Mouse (Mus musculus): ENCODE data around the gene Hrh1. TPM values are rescaled to one million over a fixed set of nuclear protein-coding genes. Genes with fewer than 3 reads are reported as not detected.

The Hrh1 gene
- polyA plus RNA-seq, 1 experiment from 2014 or later: 0.19 TPM

DNA sequence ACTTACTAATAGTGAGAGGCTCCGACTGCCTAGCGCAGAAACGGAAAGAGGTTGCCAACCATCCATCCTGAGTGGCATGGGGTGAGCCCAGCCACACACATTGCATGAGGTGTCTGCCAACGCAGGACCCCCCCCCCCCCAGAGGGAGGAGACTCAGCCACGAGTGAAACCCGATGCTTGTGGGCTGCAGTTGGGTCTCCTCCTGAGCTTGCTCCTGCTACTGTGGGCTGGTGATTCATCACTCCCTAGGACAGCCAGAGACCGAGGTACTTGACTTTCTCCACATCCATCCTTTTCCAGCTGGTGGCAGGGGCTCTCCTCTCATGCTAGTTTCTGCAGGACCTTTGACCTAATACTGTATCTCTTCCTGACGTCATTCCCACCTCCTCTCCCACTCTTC, 5.9 kb downstream of the Hrh1 start:
- H3K27me3 ChIP-seq (replicated peaks; ENCODE audit: insufficient read depth, low read length): peaks cover 16% of the 10 kb centered on the region
- ATAC-seq (peak; percentile 43; the same call in 1 of the 2 replicates), DNase-seq (ENCODE audit: low spot score) (no peak)
- no peak for TF ChIP-seq CTCF (IDR thresholded peaks at IDR 0.05)
- TF ChIP-seq EP300 (IDR thresholded peaks at IDR 0.05): no peak
- 36% methylated on average over 5 of the region's 8 CpGs for WGBS
- H3K4me3 ChIP-seq (ENCODE audit: low read depth, low read length): no peak overlapping the region
- H3K27ac ChIP-seq (ENCODE audit: low read length): no peak overlapping the region
- no peak overlapping the region for H3K4me2 ChIP-seq (replicated peaks; ENCODE audit: low read depth, low read length)
- no peak overlapping the region for H3K9ac ChIP-seq (replicated peaks; ENCODE audit: low read depth)
- H3K9me3 ChIP-seq (ENCODE audit: low read length): no peaks in the 10 kb centered on the region
- no peaks in the 10 kb centered on the region for H3K36me3 ChIP-seq (ENCODE audit: insufficient read depth, low read length)
- H3K4me1 ChIP-seq (ENCODE audit: insufficient read depth, low read depth, low read length): no peaks in the 10 kb centered on the region

DNA sequence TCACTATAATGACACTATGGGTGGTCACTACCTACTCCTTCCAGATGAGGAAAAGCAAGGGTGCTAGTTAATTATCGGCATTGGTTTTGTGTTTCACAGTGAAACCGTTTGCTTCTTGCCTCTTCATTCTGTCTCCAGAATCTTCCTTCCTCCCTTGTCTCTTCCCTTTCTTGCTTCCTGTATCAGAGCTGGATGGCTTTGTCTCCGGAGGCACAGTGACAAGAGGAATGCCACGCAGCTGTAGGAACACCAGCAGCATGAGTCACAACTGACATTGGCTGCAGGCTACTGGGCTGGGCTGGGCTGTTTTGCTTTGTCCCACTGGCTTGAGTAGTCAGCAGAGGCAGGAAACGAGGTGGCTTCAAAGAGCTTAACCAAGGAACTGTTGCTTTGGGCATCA, 6.4 kb downstream of the Hrh1 start:
- Histone ChIP-seq H3K27me3 (replicated peaks; ENCODE audit: insufficient read depth, low read length) (peaks cover 11% of the 10 kb centered on the region), H3K4me1 (ENCODE audit: insufficient read depth, low read depth, low read length) (no peaks in the 10 kb centered on the region), H3K36me3 (ENCODE audit: insufficient read depth, low read length) (no peaks in the 10 kb centered on the region), H3K9me3 (ENCODE audit: low read length) (no peaks in the 10 kb centered on the region), H3K4me3 (ENCODE audit: low read depth, low read length) (no peak overlapping the region), H3K27ac (ENCODE audit: low read length) (no peak overlapping the region), H3K4me2 (replicated peaks; ENCODE audit: low read depth, low read length) (no peak overlapping the region), H3K9ac (replicated peaks; ENCODE audit: low read depth) (no peak overlapping the region)
- ATAC-seq (peak; percentile 53; the same call in 1 of the 2 replicates), DNase-seq (ENCODE audit: low spot score) (peak; percentile 22)
- 28% methylated on average over 5 of the region's 5 CpGs for WGBS
- no peak for TF ChIP-seq EP300 (IDR thresholded peaks at IDR 0.05)
- TF ChIP-seq CTCF (IDR thresholded peaks at IDR 0.05): no peak

DNA sequence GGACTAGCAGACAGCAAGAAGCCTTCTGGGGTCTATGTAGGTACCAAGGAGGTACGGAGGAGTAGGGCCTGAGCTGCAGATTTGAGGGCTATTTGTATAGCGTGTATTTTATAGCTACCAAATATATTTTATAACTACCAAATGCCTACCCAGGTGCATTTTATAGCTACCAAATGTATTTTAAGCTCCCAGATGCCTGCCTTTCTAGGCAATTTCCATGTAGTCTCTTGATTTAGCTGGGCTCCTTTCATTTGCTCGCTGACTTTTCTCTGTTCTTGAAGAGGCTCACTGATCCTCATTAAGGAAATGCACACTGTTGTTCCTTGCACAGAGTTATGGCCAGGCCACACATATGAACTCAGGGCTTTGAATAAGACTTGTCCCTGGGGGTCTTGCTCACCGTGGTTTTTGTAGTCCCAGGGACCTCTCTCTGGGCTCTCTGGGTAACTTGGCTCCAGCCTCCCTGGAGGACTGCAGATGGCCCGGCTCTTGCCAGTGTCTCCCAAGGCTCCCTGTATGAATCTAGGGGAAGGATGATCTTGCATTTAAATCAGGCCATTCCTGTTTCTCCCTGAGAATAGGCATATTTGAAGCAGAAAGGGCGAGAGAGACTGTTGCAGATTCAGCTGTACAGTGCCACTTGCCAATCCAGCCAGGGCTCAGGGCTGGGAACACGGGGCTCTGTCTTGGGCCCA, 7.2 kb downstream of the Hrh1 start:
- no peak for ATAC-seq
- Histone ChIP-seq H3K36me3 (ENCODE audit: insufficient read depth, low read length) (no peaks in the 10 kb centered on the region), H3K4me3 (ENCODE audit: low read depth, low read length) (no peak overlapping the region), H3K27ac (ENCODE audit: low read length) (no peak overlapping the region), H3K4me1 (ENCODE audit: insufficient read depth, low read depth, low read length) (no peaks in the 10 kb centered on the region), H3K27me3 (replicated peaks; ENCODE audit: insufficient read depth, low read length) (peaks cover 3% of the 10 kb centered on the region; the same call in 1 of the 2 replicates), H3K9ac (replicated peaks; ENCODE audit: low read depth) (no peak overlapping the region), H3K9me3 (ENCODE audit: low read length) (no peaks in the 10 kb centered on the region), H3K4me2 (replicated peaks; ENCODE audit: low read depth, low read length) (no peak overlapping the region)
- TF ChIP-seq CTCF (IDR thresholded peaks at IDR 0.05) (no peak), EP300 (IDR thresholded peaks at IDR 0.05) (no peak)
- 78% methylated on average over 7 of the region's 7 CpGs for WGBS
- DNase-seq (ENCODE audit: low spot score): no peak

DNA sequence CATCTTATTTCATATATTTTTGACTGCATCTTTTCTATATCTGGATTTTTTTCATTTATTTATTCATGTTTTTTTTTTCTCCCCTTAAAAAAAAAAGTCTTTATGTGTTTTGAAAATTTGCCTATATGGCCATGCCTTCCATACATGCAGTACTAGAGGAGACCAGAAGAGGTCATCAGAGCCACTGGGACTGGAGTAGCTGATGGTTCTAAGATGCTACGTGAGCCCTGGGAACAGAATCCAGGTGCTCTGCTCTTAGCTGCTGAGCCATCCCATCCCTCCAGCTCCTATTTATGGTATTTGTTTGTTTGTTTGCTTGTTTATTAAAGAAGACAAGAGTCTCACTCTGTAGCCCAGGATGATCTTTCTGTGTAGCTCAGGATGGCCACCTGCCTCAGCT, 8.9 kb downstream of the Hrh1 start:
- DNase-seq (ENCODE audit: low spot score): no peak
- H3K9ac ChIP-seq (replicated peaks; ENCODE audit: low read depth): no peak overlapping the region
- H3K27me3 ChIP-seq (replicated peaks; ENCODE audit: insufficient read depth, low read length): no peaks in the 10 kb centered on the region
- H3K36me3 ChIP-seq (ENCODE audit: insufficient read depth, low read length): no peaks in the 10 kb centered on the region
- ATAC-seq: no peak
- H3K4me1 ChIP-seq (ENCODE audit: insufficient read depth, low read depth, low read length): no peaks in the 10 kb centered on the region
- TF ChIP-seq CTCF (IDR thresholded peaks at IDR 0.05): peak; percentile 70
- no peak for TF ChIP-seq EP300 (IDR thresholded peaks at IDR 0.05)
- H3K4me3 ChIP-seq (ENCODE audit: low read depth, low read length): no peak overlapping the region
- 44% methylated on average over 1 of the region's 1 CpGs for WGBS
- H3K9me3 ChIP-seq (ENCODE audit: low read length): no peaks in the 10 kb centered on the region
- no peak overlapping the region for H3K27ac ChIP-seq (ENCODE audit: low read length)
- no peak overlapping the region for H3K4me2 ChIP-seq (replicated peaks; ENCODE audit: low read depth, low read length)

DNA sequence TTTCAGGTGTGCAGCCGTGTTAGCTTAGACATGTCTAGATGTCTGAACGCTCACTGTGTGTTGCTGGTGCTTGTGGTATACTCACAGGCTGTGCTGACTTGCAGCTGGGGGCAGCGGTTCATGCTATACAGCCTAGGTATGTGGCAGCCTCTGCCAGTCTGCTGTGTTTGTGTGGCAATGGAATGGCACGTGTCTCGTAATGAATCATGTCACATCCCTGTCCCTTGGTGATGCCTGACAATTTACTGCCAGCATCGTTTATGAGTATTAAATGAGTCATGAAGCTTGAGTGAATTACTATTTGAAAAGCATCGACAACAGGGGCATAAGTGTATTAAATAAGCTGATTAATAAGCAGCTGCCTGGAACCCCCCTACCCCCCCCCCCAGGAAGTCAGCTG, 9.3 kb downstream of the Hrh1 start:
- WGBS: 89% methylated on average over 7 of the region's 7 CpGs

DNA sequence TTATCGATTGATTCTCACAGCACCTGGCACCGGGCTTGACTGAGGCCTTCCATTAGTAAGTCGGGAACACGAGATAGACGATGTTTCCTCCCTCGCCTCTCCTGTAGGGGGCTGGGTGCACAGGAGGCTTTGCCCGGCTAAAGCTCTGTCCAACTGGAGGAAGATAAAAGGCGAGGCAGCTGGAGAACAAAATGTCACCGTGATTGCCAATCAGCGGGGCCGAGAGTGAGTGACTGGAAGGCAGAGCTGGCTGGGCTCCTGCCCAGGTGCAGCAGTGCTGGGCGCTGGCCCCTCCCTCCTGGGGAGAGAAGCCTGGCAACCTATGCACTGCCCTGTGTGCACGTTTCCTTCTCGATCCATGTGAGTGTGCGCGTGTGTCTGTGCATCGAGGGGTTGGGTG, 10.5 kb downstream of the Hrh1 start:
- 0 out of 2 replicates have a peak, but pooled peaks have one; percentile 25 for ATAC-seq
- Histone ChIP-seq H3K27ac (ENCODE audit: low read length) (no peak overlapping the region), H3K9me3 (ENCODE audit: low read length) (no peaks in the 10 kb centered on the region), H3K4me1 (ENCODE audit: insufficient read depth, low read depth, low read length) (no peaks in the 10 kb centered on the region), H3K4me3 (ENCODE audit: low read depth, low read length) (no peak overlapping the region), H3K9ac (replicated peaks; ENCODE audit: low read depth) (no peak overlapping the region), H3K27me3 (replicated peaks; ENCODE audit: insufficient read depth, low read length) (no peaks in the 10 kb centered on the region), H3K4me2 (replicated peaks; ENCODE audit: low read depth, low read length) (no peak overlapping the region), H3K36me3 (ENCODE audit: insufficient read depth, low read length) (no peaks in the 10 kb centered on the region)
- TF ChIP-seq CTCF (IDR thresholded peaks at IDR 0.05) (peak; percentile 36), EP300 (IDR thresholded peaks at IDR 0.05) (no peak)
- WGBS: 29% methylated on average over 16 of the region's 17 CpGs
- no peak for DNase-seq (ENCODE audit: low spot score)

More for the DNA sequence above, 9.3 kb downstream of the Hrh1 start:
- no peak for DNase-seq (ENCODE audit: low spot score)
- H3K36me3 ChIP-seq (ENCODE audit: insufficient read depth, low read length): no peaks in the 10 kb centered on the region
- H3K27ac ChIP-seq (ENCODE audit: low read length): no peak overlapping the region
- no peak overlapping the region for H3K9ac ChIP-seq (replicated peaks; ENCODE audit: low read depth)
- H3K9me3 ChIP-seq (ENCODE audit: low read length): no peaks in the 10 kb centered on the region
- H3K27me3 ChIP-seq (replicated peaks; ENCODE audit: insufficient read depth, low read length): no peaks in the 10 kb centered on the region
- H3K4me1 ChIP-seq (ENCODE audit: insufficient read depth, low read depth, low read length): no peaks in the 10 kb centered on the region
- ATAC-seq: no peak
- no peak for TF ChIP-seq CTCF (IDR thresholded peaks at IDR 0.05)
- TF ChIP-seq EP300 (IDR thresholded peaks at IDR 0.05): no peak
- no peak overlapping the region for H3K4me3 ChIP-seq (ENCODE audit: low read depth, low read length)
- H3K4me2 ChIP-seq (replicated peaks; ENCODE audit: low read depth, low read length): no peak overlapping the region

All from lung, postnatal 0 days (tissue).